Mouse (Mus musculus): ENCODE results near the gene Mta1.
A peak's percentile ranks its signal among the peaks of the same experiment; 100 is the strongest.

Gene Mta1

DNA sequence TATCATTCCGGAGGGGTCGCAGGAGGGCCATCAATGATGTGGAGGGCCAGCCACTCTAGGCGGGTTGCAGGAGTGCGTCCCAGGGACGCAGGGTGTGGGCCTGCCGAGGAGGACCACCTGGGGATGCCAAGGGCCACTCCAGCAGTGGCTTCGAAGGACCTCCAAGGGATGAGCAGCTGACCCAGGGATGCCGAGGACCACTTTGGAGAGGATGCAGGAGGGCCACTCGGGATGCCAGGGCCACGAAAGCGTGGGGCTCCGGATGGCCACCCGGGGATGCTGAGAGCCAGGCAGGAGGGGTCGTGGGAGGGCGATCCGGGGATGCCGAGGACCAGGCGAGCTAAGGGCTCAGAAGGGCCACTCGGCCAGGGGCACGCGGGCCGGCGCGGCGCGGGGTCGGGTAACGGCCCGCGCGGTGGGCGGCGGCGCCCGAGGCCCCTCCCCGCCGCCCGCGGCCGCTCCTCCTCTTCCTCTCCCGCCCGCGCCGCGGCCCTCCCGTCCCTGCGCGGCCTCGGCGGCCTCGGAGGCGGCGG lies at the start of gene Mta1:
TSS of gene Mta1 (plus strand) at position 530 of the 533 bp plus-strand sequence.
- peak; percentile 23; the same call in 1 of the 2 replicates for ATAC-seq (ENCODE audit: insufficient number of reproducible peaks, low FRiP score, low TSS enrichment)

DNA sequence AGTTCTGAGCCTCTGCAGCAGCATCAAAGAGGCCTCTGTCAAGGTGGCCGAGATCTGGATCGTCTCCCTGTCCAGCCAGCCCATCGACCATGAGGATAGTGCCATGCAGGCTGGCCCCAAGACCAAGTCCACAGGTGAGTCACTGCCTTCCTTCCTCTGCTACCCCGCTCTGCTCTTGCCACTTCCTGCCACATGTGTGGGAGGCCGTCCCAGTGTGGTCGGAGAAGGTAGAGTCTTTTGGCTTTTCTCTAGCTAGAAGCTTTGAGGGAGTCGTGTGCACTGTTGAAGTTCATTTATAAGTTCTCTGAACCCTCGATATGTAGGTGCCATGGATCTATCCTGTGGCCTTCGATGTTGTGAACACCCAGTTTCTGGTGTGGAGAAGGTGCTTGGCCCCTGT lies 48.2 kb upstream of the Mta1 start:
- no peak for ATAC-seq (ENCODE audit: insufficient number of reproducible peaks, low FRiP score, low TSS enrichment)

DNA sequence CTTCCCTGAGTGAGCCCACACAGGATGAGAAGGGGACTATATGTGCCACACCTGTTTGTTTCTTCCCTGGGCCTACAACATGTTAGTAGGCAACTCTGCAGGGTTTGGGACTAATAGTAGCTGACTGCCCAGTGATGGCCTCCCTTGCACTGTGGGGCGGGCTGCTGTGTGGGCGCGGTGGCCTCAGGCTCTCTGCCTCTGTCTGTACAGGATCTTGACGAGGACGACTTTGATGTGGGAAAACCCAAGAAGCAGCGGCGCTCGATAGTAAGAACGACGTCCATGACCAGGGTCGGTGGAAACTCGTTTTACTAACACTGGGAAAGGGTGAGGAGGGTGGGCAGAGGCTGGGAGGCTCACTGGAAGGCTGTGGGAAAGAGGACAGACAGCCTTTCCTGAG lies 47.4 kb upstream of the Mta1 start:
- ATAC-seq (ENCODE audit: insufficient number of reproducible peaks, low FRiP score, low TSS enrichment) = no peak

DNA sequence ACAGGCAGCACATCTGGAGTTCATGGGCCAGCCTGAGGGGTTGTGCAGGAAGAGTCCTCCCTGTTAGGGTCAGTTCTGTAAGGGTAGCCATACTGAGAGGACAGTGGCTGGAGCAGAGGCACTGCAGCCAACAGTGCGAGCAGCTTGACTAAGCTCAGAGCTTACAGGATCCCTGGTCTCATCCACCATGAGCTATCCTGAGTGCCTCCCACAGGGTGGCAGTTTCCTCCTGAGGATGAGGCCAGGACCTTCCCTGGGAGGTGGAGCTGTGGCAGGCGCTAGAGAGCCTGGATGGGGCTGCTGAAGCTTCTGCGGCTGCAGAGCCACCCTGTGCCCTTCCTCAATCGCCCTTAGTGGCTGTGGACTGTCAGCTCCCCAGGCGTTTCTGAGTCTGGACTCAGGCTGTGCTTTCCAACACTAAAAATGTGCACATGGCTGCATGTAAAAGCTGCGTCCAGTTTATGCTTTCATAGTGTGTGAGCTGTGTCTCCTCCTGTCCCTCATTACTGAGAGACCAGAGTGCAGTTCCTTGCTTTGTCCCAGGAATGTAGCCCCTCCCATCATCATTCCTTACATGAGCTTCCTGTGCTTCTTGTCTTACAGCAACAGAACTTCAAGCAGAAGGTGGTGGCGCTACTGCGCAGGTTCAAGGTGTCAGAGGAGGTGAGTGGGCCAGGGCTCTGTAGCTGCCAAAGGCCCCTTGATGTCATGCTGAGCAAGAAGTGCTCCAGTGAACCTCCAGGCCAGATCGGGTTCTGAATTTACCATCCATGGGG lies 46.3 kb upstream of the Mta1 start:
- no peak for ATAC-seq (ENCODE audit: insufficient number of reproducible peaks, low FRiP score, low TSS enrichment)

DNA sequence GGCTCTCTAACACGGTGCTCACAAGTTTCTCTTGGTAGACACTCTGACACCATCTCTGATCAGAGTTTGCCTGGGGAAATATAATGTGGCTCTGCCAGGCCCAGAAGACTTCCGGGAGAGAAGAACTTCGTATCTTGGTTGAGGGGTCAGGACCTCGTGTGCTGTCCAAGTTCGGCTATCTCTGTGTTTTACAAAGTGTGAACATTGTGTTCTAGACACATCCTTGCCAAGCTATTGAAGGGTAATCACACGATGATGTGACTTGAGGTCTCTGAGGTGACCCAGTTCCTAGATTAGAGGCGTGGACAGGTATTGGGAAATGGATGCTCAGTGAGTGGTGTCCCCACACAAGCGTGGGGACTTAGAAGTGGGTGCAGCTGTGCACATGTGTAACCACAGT lies 42.0 kb upstream of the Mta1 start:
- no peak for ATAC-seq (ENCODE audit: insufficient number of reproducible peaks, low FRiP score, low TSS enrichment)

DNA sequence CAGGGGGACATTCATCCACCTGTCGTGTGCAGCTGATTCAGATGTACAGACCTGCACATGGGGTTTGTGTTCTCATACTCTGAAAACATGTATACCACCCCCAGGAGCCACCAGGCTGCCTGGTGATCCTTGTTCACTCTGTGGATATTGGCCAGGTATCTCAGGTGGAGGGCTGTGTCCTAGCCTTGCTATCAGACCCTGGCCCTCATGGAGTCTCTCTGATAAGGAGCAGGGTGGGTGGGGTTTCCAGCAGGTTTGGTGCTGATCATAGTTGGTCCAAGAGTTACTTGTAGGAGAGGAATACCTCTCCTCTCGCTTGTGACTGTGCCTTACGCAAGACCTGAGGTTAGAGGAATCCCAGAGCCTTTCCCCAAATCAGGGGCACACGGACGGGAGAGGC lies 37.9 kb upstream of the Mta1 start:
- ATAC-seq (ENCODE audit: insufficient number of reproducible peaks, low FRiP score, low TSS enrichment) = no peak

DNA sequence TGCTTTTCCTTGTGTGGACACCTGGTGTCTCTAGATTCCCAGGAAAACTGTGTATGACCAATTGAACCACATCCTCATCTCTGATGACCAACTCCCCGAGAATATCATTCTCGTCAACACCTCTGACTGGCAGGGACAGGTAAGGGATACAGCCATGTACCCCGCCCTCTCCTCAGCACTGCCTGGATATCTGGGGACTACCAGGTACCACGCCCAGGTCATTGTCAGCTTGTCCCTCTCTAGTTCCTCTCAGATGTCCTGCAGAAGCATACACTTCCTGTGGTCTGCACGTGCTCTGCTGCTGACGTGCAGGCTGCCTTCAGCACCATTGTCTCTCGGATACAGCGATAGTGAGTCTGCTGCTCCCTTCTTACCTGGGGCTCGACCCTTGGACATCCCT lies 36.5 kb upstream of the Mta1 start:
- no peak for ATAC-seq (ENCODE audit: insufficient number of reproducible peaks, low FRiP score, low TSS enrichment)

DNA sequence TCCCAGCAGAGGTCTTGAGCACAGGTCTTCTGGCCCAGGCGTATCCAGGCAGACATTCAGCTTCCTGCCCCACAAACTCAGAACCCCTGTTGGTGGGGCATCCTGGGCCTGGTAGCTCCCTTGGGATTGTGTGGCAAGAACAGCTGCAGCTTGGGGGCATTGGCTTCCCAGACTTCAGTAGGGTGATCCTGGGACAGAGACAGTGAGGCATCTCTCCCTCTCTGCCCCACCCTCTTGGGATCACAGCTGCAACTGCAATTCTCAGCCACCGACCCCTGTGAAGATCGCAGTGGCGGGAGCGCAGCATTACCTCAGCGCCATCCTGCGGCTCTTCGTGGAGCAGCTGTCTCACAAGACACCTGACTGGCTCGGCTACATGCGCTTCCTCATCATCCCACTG lies 35.9 kb upstream of the Mta1 start:
- no peak for ATAC-seq (ENCODE audit: insufficient number of reproducible peaks, low FRiP score, low TSS enrichment)

DNA sequence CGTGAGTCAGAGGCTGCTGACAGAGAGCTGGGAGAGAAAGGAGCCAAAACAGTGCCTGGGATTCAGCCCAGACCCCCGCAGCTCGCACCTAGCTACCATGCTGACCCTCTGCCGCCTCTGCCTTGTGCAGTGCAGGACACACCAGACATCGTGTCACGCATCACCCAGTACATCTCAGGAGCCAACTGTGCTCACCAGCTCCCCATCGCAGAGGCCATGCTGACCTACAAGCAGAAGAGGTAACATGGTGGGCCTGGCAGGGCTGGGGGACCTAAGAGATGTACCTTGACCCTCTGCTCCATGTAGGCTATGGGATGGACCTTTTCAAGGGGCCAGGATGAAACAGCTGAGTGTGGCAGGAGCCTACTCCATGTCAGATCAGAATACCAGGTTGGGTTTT lies 34.4 kb upstream of the Mta1 start:
- no peak for ATAC-seq (ENCODE audit: insufficient number of reproducible peaks, low FRiP score, low TSS enrichment)

DNA sequence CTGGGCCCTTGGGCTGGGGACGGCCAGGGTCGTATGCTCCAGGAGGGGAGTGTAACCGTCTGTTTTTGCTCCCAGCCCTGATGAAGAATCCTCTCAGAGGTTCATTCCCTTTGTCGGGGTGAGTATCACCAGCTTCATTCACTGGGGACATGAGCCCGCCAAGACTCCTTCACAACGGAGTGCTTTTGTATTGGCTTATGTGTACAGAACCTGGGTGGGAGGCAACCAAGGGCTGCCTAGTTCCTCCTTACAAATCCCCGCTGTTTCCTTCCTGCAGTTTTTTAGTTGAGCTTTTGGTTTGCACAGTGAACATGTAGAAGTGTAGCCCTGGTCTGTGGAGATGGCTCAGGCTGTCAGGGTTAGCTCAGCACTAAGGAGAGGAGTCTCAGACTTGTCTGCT lies 30.1 kb upstream of the Mta1 start:
- no peak for ATAC-seq (ENCODE audit: insufficient number of reproducible peaks, low FRiP score, low TSS enrichment)

DNA sequence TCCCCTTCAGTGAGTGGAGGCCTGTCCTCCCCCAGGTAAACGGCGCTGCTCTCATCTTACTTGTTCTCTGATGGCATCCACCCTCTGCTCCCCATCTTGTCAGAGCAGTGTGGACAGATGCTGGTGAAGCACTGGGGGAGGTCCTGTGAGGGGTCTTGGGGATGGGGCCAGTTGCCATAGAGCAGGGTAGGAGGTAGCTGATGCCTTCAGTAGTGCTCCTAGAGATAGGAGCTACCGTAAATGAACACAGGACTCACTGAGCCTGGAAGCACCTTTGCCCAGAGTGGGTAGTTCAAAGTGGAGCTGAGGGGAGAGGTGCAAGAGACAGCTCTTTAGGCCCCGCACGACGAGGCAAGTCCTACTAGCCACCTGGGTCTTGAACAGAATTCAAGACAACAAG lies 28.7 kb upstream of the Mta1 start:
- ATAC-seq (ENCODE audit: insufficient number of reproducible peaks, low FRiP score, low TSS enrichment) = no peak

DNA sequence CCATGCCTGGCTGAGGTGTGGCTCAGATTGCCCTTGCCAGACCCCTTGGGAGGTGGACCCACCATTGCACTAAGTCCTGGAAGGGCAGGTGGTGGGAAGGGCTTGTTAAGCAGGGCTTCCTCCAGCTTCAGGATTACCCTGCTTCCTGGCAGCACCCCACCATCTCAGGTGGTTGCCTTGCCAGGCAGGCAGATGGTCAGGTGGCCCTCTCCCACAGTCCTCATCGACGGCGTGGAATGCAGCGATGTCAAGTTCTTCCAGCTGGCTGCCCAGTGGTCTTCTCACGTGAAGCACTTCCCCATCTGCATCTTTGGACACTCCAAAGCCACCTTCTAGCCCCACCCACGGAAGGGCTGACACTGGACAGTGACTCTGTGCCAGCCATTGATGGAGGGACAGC lies 26.8 kb upstream of the Mta1 start:
- ATAC-seq (ENCODE audit: insufficient number of reproducible peaks, low FRiP score, low TSS enrichment) = no peak

DNA sequence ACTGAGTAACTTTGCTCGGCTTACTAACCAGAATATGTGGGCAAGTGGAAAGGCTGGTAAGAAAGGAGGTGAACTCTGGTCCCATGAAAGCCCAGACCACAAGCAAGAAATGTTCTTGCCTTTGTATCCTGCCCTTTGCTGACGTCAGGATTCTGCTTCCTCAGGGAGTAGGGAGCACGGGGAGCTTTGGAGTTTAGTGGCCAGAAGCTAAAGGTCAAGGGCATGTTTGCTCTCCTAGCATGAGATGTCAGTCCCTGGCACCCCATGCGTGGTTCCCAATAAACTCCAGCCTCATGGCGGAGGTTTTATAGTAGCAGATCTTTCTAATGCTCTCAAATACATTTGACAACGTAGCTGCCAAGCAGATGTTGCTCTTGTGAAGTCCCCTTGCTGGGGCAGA lies 26.3 kb upstream of the Mta1 start:
- ATAC-seq (ENCODE audit: insufficient number of reproducible peaks, low FRiP score, low TSS enrichment) = no peak

DNA sequence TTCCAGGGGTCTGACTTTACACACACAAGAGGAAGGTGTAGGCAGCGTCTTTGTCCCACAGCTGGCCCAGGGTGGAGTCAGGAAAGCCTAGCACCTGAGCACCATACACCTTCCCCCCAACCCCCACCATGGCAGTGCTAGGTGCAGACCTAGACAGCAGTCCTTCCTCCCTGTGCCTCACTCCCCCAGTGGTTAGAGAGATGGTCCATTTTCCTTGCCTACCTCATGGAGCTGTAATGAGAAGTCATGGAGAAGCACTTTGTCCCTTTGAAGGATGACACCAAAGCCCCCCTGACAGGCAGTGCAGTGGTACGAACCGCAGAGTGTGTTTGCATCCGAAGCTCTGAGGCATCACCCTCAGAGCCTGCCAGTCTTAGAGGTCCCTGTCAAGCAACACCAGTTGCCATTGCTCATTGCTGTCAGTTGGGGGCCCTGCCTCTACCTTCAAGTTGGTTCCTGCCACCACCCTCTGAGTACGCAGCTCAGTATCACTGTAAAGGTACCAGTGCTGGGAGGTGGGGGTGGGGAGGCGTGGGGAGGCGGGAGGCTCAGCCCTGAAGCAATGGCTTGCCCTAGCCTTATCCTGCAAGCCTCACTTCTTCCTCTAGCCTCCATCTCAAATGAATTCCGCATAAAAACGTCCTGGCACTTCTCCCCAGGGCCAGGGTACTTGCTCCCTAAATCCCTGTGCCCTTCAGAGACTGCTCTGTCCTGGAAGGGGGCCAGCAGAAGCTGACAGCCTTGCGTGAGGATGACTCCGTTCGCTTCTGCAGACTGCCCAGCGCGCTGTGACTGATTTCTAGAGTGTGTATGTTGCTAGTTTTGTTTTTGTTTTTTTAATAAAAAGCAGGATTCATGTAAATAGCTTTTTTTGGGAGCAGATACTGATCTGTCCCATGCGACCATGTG lies 24.4 kb upstream of the Mta1 start:
- ATAC-seq (ENCODE audit: insufficient number of reproducible peaks, low FRiP score, low TSS enrichment) = peak; percentile 21; the same call in 1 of the 2 replicates

DNA sequence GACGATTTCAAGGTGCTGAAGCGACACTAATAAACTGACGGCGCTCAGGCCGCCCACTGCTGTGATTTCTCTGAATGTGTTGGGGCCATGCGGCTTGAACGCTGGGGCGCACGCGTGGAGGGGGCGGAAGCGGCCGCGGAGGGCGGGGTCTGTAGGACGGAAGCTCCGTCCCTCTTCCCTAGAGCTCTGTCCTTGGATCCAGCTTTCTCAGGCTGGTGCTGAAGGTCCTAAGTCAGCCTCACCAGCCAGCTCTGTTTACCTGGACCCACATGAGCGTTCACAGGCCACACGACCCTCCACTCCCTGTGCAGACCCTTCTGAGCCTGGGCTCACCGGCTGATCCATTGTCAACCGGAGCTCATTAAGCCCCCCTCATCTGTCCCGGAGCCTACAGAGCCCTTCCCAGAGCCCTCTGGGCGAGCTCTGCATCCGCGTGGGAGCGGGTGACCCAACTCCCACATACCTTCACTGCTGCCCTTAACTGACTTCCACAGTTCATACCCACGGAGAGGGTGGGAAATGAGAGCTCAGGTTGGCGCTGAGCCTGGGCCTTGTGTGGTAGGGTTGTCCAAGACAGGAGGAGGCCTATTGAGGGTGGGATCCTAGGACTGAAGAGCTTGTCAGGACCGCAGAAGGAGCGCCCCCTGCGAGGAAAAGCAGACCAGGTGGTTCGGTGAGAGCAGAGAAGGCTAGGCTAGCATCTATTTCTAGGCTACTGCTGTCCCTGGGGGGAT lies 23.6 kb upstream of the Mta1 start, which contains the start of gene Tex22:
TSS of gene Tex22 (plus strand) at position 174 of the 734 bp plus-strand sequence.
- peak; percentile 81 for ATAC-seq (ENCODE audit: insufficient number of reproducible peaks, low FRiP score, low TSS enrichment)

DNA sequence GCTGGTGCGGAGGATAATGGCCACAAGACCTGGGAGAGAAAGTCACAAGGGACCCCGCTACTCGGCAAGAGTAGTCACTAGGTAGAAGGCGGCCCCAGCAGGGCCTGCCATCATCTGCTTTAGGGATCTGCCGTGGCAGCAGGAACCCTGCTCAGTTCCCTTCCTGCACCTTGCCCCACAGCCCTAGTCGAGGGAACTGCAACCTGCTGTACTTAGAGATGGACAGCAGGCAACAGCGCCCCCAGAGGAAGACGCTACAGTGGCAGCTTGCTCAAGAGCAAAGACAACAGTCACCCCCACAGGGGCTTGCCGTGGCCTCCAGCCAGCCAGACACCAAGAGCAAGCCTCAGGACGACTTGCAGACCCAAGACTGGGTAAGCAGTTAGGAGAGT lies 23.0 kb upstream of the Mta1 start:
- ATAC-seq (ENCODE audit: insufficient number of reproducible peaks, low FRiP score, low TSS enrichment) = peak; percentile 79

DNA sequence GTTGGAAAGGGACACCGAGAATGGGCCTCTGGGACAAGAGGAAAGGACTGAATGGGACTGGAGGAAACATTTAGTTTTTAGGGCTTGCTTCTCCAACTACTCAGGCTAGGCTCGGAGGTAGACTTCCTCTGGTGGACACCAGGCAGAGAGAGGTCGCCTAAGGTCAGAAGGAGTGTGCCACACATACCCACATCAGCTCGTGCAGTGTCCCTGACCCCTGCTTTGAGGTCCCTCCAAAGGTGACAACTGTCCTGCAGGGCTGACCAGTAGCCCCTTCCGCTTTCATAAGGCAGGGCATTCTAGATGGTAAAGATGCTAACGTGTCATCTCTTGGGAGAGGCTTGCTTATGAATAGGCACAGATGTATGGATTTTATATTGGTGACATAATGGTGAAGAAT lies 22.6 kb upstream of the Mta1 start:
- no peak for ATAC-seq (ENCODE audit: insufficient number of reproducible peaks, low FRiP score, low TSS enrichment)

DNA sequence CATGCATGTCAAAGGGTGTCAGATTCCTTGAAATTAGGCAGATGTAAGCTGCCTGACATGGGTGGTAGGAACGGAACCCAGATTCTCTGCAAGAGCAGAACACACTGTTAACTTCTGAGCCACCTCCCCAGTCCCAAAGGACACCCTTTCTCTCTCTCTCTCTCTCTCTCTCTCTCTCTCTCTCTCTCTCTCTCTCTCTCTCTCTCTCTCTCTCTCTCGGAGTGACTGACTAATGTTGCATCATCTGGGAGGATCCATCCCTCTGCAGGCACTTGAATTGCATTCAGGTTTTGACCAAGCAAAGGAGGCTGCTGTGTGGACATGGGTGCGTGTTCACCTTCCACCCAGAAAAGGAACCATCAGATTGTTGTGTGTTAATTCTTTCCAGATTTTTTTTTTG lies 10.8 kb upstream of the Mta1 start:
- ATAC-seq (ENCODE audit: insufficient number of reproducible peaks, low FRiP score, low TSS enrichment) = no peak

DNA sequence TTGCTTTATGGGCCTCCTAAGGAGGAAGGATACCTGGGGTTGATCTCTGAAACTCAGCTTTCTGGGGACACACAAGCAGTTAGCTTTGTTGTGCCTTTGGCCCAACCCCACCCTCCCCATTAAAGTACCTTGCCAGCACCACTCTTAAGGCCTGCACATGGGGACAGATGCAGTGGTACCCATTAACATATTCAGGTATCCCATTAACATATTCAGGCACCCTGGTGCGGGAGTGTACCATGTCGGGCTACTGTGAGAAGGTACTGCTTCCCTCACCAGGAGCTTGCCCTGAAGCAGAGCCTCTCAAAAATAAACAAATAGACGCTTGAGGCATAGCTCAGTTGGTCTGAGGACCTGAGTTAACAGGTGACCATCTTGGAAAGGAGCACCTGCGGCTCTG lies 10.1 kb upstream of the Mta1 start:
- no peak for ATAC-seq (ENCODE audit: insufficient number of reproducible peaks, low FRiP score, low TSS enrichment)

DNA sequence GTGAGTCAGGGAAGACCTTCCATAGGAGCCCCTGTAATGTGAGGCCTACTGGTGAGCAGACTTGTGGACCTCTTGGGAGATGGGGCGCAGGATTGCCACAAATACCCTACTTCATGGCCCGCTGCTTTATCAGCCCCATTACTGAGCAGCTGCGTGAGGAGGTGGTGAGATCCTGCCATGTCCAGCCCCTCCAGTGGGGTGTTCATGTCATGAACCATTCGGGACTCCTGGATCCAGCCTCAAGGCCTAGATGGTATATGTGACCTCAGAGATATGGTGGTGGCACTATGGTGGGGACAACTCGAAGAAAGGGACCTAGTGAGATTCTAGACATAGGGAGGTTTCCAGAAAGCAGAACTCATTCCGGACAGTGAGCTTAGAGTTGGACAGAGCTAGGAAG lies 9.0 kb upstream of the Mta1 start:
- no peak for ATAC-seq (ENCODE audit: insufficient number of reproducible peaks, low FRiP score, low TSS enrichment)

DNA sequence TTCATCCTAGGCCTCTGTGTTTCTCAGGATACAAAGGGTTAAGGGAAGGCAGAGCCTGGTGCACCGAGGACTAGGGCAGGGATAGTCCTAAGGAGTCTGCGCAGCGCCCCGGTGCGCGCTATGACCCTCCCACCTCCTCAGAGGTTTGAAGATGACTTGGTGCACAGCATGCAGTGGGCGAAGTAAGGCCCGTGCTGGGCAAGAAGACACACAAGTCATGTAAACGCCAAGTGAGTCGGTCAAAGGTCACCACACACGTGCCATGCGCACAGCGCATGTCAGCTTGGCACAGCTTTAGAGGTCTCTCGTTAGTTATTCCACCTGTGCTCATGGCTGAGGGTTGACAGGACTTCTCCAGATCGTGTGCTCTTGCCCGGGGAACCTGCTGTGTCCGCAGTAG lies 8.0 kb upstream of the Mta1 start:
- no peak for ATAC-seq (ENCODE audit: insufficient number of reproducible peaks, low FRiP score, low TSS enrichment)

Data from cerebellum, adult (tissue).